39 mouse cellular contexts compared by ENCODE assay signal in genomic region chr4:155429202-155429601, GRCm38 (mm10). TPM values are rescaled to one million over a fixed set of nuclear protein-coding genes. Genes with fewer than 3 reads are reported as not detected.
"Had no signal": no experiment of that assay in that cellular context is flagged by ENCODE, and none has a peak within 500 bp of the region (broad histone marks: within the 10 kb centered on the region; RNA-seq: fewer than 3 reads in every experiment).

No protein-coding gene starts in this region.

- H3K27me3 ChIP-seq: limb, embryonic 12.5 days; limb, embryonic 13.5 days; limb, embryonic 15.5 days; liver, embryonic 15.5 days; lung, embryonic 15.5 days; midbrain, embryonic 12.5 days; midbrain, embryonic 13.5 days; midbrain, embryonic 15.5 days; neural tube, embryonic 12.5 days had no signal

- H3K27ac ChIP-seq: limb, embryonic 10.5 days; limb, embryonic 12.5 days; limb, embryonic 13.5 days; limb, embryonic 15.5 days; liver, embryonic 12.5 days; liver, embryonic 13.5 days; liver, embryonic 14.5 days; liver, embryonic 15.5 days; lung, embryonic 15.5 days; macrophage; midbrain, embryonic 10.5 days; midbrain, embryonic 12.5 days; midbrain, embryonic 13.5 days; midbrain, embryonic 15.5 days; neural tube, embryonic 12.5 days had no signal

- H3K36me3 ChIP-seq: limb, embryonic 10.5 days; limb, embryonic 12.5 days; limb, embryonic 13.5 days; limb, embryonic 15.5 days; liver, embryonic 12.5 days; liver, embryonic 13.5 days; liver, embryonic 15.5 days; lung, embryonic 15.5 days; midbrain, embryonic 12.5 days; midbrain, embryonic 13.5 days; midbrain, embryonic 15.5 days; neural tube, embryonic 12.5 days had no signal

- DNase-seq: left cerebral cortex, postnatal 4 days; liver; liver, embryonic 13.5 days; liver, postnatal 0 days; lung, adult 18-20 months; lung, adult 2 months; lung, embryonic 14.5 days; lung, postnatal 10 days; lung, postnatal 14 days; lung, postnatal 36 days; lung, postnatal 4 days; midbrain, embryonic 14.5 days had no signal

- H3K9ac ChIP-seq: limb, embryonic 12.5 days; limb, embryonic 13.5 days; limb, embryonic 15.5 days; liver, embryonic 12.5 days; liver, embryonic 13.5 days; liver, embryonic 14.5 days; liver, embryonic 15.5 days; liver, postnatal 0 days; lung, embryonic 14.5 days; lung, embryonic 15.5 days; midbrain, embryonic 12.5 days; midbrain, embryonic 13.5 days; midbrain, embryonic 15.5 days; neural tube, embryonic 12.5 days had no signal

- H3K4me1 ChIP-seq: limb, embryonic 10.5 days; limb, embryonic 12.5 days; limb, embryonic 13.5 days; limb, embryonic 15.5 days; liver, embryonic 12.5 days; liver, embryonic 13.5 days; liver, embryonic 15.5 days; lung, embryonic 15.5 days; midbrain, embryonic 10.5 days; midbrain, embryonic 12.5 days; midbrain, embryonic 13.5 days; midbrain, embryonic 15.5 days; neural tube, embryonic 12.5 days had no signal

- H3K4me3 ChIP-seq: limb, embryonic 10.5 days; limb, embryonic 12.5 days; limb, embryonic 13.5 days; limb, embryonic 15.5 days; liver, embryonic 12.5 days; liver, embryonic 13.5 days; liver, embryonic 15.5 days; lung, embryonic 15.5 days; megakaryocyte, embryonic 14.5 days; midbrain, embryonic 10.5 days; midbrain, embryonic 12.5 days; midbrain, embryonic 13.5 days; midbrain, embryonic 15.5 days; myocyte; neural tube, embryonic 12.5 days had no signal

- H3K9me3 ChIP-seq: limb, embryonic 10.5 days; limb, embryonic 13.5 days; limb, embryonic 15.5 days; liver, embryonic 12.5 days; liver, embryonic 13.5 days; liver, embryonic 15.5 days; lung, embryonic 15.5 days; midbrain, embryonic 12.5 days; midbrain, embryonic 13.5 days; midbrain, embryonic 15.5 days; neural tube, embryonic 12.5 days had no signal

- H3K4me2 ChIP-seq: limb, embryonic 12.5 days; limb, embryonic 13.5 days; limb, embryonic 15.5 days; liver, embryonic 11.5 days; liver, embryonic 12.5 days; liver, embryonic 13.5 days; liver, embryonic 15.5 days; lung, embryonic 14.5 days; lung, embryonic 15.5 days; midbrain, embryonic 11.5 days; midbrain, embryonic 12.5 days; midbrain, embryonic 13.5 days; midbrain, embryonic 15.5 days; neural tube, embryonic 12.5 days had no signal

RNA-seq across cellular contexts. Expression of gene Cfap74, which starts 20.2 kb away (rescaled TPM):
- total RNA-seq: megakaryocyte-erythroid progenitor cell, adult 5-6 weeks had no signal

RNA-seq across cellular contexts. Expression of gene Gabrd, which starts 31.3 kb away (rescaled TPM):
- total RNA-seq: megakaryocyte progenitor cell, adult 5-6 weeks had no signal
- polyA plus RNA-seq: limb, embryonic 10.5 days; liver, embryonic 11.5 days; liver, embryonic 12.5 days; liver, embryonic 13.5 days; liver, embryonic 14.5 days; liver, embryonic 15.5 days; liver, embryonic 16.5 days; lung, embryonic 14.5 days; midbrain, embryonic 10.5 days; midbrain, embryonic 11.5 days; midbrain, embryonic 12.5 days; midbrain, embryonic 14.5 days; neural tube, embryonic 11.5 days had no signal

RNA-seq across cellular contexts. Expression of gene Tmem52, which starts 39.7 kb away (rescaled TPM):
- total RNA-seq: left cerebral cortex, postnatal 4 days; liver, adult 2 months; megakaryocyte, adult 5-6 weeks; megakaryocyte-erythroid progenitor cell, adult 5-6 weeks; monocyte, adult 5-6 weeks had no signal
- polyA plus RNA-seq: limb, embryonic 10.5 days; limb, embryonic 11.5 days; limb, embryonic 12.5 days; limb, embryonic 13.5 days; liver, adult 2 months; liver, embryonic 11.5 days; liver, embryonic 12.5 days; liver, embryonic 13.5 days; liver, embryonic 14.5 days; lung, embryonic 14.5 days; macrophage; midbrain, embryonic 11.5 days; midbrain, embryonic 13.5 days; midbrain, embryonic 16.5 days; myocyte; neural tube, embryonic 11.5 days; neural tube, embryonic 12.5 days had no signal
